Mouse (Mus musculus): Measurements from ENCODE around the gene Dusp12. TPM values are rescaled to one million over a fixed set of nuclear protein-coding genes. Genes with fewer than 3 reads are reported as not detected.
A peak's percentile ranks its signal among the peaks of the same experiment; 100 is the strongest.

Dusp12 gene
- polyA plus RNA-seq, 1 experiment from 2014 or later: 51.7 TPM

DNA sequence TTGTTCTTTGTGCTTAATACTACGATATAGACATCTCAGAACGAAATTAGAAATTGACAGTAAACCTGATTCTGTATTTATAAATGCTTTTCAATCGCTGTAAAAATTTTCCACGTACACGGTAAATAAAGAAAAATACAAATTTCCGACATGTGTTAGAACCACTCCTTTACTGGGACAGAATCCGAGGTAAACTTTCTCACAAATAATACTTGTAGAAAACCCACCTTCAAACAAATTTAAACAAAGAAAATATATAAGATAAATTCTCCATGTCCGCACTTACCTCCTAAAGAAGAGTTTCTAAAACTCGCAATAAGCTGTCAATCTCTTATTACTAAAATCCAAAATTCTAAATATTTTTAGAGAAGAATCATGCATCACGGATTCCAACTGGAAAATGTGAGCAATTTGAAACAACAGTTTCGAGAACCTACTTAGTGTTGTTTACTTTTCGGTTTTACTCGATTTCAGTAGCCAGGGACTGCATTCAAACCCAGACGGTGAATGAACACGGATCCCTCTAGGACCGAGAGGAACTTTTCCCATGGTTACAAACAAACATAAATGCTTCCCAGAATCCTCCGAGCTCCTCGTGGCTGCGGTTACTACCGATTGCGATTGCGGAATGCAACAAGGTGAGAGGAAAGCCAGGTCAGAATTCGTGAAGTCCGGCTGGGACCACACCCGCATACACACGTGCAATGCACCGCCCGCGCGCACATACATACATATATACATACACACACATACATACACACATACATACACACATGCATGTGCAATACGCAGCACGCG is 17.0 kb downstream of the Dusp12 start:
- WGBS: under 1% methylated on average over 33 of the region's 33 CpGs
- Histone ChIP-seq H3K9ac (replicated peaks) (peak overlapping the region; percentile 84), H3K4me3 (replicated peaks) (peak overlapping the region; percentile 88), H3K4me1 (peaks cover 17% of the 10 kb centered on the region), H3K27ac (replicated peaks) (peak overlapping the region; percentile 77), H3K4me2 (peak overlapping the region; percentile 76), H3K27me3 (replicated peaks) (no peaks in the 10 kb centered on the region), H3K36me3 (peaks cover 8% of the 10 kb centered on the region), H3K9me3 (replicated peaks) (no peaks in the 10 kb centered on the region)
- peak; percentile 93 for ATAC-seq (ENCODE audit: low FRiP score)

DNA sequence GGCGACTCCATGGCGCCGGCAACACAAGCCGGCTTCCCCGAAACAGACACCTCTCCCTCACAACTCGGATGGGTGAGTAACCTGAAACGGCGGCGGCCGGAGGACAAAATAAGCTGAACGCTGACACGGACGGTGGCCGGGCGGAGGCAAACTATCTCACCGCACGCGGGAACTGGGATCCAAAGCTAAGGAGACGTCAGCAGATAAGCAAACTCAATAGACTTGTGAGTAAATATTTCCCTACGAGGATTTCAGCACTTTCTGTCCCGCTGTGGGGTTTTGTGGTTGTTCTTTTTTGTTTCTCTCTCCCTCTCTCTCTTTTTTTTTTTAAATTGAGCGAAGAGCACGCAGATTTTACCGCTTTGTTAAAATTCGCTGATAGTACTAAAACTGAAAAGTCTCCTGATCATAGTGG is 17.6 kb downstream of the Dusp12 start, which contains the start of gene Atf6:
Gene Atf6, minus strand, starts transcription at position 81 of the 415 bp plus-strand sequence.
- Histone ChIP-seq H3K27me3 (replicated peaks) (no peaks in the 10 kb centered on the region), H3K9me3 (replicated peaks) (no peaks in the 10 kb centered on the region), H3K27ac (replicated peaks) (peak within 1 kb of the TSS; percentile 80), H3K4me1 (peaks cover 17% of the 10 kb centered on the region), H3K4me3 (replicated peaks) (peak within 1 kb of the TSS; percentile 88), H3K4me2 (peak within 1 kb of the TSS; percentile 76), H3K9ac (replicated peaks) (peak within 1 kb of the TSS; percentile 84), H3K36me3 (peaks cover 8% of the 10 kb centered on the region)
- ATAC-seq (ENCODE audit: low FRiP score): peak; percentile 75
- WGBS: under 1% methylated on average over 25 of the region's 25 CpGs

DNA sequence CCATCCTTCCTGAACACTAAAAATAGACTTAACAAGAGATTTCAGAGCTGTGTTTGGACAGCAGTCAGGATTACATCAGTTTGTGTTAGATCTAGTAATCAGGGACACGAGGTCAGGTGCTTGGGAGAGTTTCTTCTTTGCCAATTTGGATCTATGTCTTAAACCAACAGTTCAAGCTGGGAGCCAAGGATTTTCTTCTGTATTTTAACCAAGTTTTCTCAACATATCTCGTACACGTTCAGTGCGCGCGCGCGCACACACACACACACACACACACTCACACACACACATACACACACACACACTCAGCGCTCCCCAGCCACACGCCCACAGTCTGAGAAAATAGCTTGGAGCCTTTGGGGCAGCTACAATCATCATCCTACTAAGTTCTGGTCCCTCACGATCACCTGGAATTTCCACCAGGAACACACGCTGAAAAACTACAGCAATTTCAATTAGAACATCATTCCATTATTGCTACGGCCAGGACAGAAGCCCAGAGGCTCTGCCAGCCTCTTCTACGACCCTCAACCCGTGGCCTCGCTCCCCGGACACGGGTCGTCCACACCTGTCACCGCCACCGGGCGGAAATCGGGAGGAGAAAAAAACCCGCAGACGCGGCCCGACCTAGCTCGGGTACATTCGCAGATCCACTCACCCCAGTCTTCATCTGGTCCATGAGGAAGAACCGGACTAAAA is 18.2 kb downstream of the Dusp12 start:
- Histone ChIP-seq H3K27ac (replicated peaks) (peak overlapping the region; percentile 80), H3K36me3 (peaks cover 6% of the 10 kb centered on the region), H3K4me3 (replicated peaks) (peak overlapping the region; percentile 88), H3K4me2 (peak overlapping the region; percentile 76), H3K9ac (replicated peaks) (peak overlapping the region; percentile 84), H3K9me3 (replicated peaks) (no peaks in the 10 kb centered on the region), H3K4me1 (peaks cover 20% of the 10 kb centered on the region), H3K27me3 (replicated peaks) (no peaks in the 10 kb centered on the region)
- WGBS: 2% methylated on average over 30 of the region's 30 CpGs
- peak; percentile 63 for ATAC-seq (ENCODE audit: low FRiP score)

DNA sequence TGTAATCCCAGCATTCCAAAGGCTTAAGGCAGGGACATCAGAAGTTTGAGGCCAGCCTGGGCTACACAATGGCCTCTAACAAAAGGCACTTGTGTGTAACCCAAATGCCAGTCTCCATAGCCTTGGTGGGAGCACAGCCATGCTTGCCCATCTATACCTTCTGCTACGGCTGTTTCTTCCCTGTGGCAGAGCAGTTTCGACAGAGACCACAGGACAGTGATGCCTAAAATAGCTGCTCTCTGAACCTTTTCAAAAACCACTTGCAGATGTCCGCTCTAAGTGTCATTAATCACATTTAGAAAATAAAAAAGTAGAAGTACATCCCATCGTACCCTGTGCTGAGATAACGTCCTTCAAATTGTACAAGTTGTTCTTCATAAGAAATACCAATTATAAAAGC is 19.9 kb downstream of the Dusp12 start:
- H3K9me3 ChIP-seq (replicated peaks): no peaks in the 10 kb centered on the region
- H3K4me2 ChIP-seq: no peak overlapping the region
- no peak overlapping the region for H3K9ac ChIP-seq (replicated peaks)
- WGBS: 86% methylated on average over 5 of the region's 5 CpGs
- peaks cover 20% of the 10 kb centered on the region for H3K4me1 ChIP-seq
- no peak overlapping the region for H3K27ac ChIP-seq (replicated peaks)
- no peak overlapping the region for H3K4me3 ChIP-seq (replicated peaks)
- no peaks in the 10 kb centered on the region for H3K36me3 ChIP-seq
- ATAC-seq (ENCODE audit: low FRiP score): no peak
- no peaks in the 10 kb centered on the region for H3K27me3 ChIP-seq (replicated peaks)

DNA sequence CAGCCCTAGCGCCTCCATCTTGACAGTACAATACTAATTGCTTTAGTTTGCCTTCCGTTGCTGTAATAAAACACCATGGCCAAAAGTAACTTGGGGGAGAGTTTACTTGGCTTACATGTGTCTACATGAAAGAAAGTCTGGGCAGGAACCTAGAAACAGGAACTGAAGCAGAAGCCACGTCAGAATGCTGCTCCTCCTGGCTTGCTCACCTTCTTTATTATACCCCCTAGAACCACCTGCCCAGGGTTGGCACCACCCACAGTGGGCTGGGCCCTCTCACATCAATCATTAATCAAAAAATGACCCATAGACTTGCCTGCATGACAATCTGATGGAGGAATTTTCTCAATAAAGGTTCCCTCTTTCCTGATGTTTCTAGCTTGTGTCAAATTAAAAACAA is 20.6 kb downstream of the Dusp12 start:
- Histone ChIP-seq H3K27me3 (replicated peaks) (no peaks in the 10 kb centered on the region), H3K9ac (replicated peaks) (no peak overlapping the region), H3K4me1 (peaks cover 20% of the 10 kb centered on the region), H3K4me2 (no peak overlapping the region), H3K9me3 (replicated peaks) (no peaks in the 10 kb centered on the region), H3K27ac (replicated peaks) (no peak overlapping the region), H3K36me3 (no peaks in the 10 kb centered on the region), H3K4me3 (replicated peaks) (no peak overlapping the region)
- WGBS: 88% methylated on average over 3 of the region's 3 CpGs
- ATAC-seq (ENCODE audit: low FRiP score): no peak

DNA sequence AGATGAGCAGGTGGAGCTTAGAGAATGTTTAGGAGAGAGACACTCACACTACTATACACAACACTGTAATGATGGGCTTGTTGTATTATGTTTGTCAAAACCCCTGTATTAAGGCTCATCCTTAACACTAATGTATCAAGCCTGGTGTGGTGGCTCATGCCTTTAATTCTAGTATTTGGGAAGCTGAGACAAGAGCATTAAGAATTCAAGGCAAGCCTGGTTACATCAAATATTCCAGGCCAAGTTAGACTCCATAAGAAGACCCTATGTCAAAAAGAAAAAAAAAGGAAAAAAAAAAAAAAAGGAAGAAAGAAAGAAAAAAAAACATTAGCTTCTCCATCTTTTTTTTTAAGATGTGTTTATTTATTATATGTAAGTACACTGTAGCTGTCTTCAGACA is 21.1 kb downstream of the Dusp12 start:
- Histone ChIP-seq H3K9ac (replicated peaks) (no peak overlapping the region), H3K4me1 (peaks cover 17% of the 10 kb centered on the region), H3K4me2 (no peak overlapping the region), H3K36me3 (no peaks in the 10 kb centered on the region), H3K27me3 (replicated peaks) (no peaks in the 10 kb centered on the region), H3K9me3 (replicated peaks) (no peaks in the 10 kb centered on the region), H3K27ac (replicated peaks) (no peak overlapping the region), H3K4me3 (replicated peaks) (no peak overlapping the region)
- no peak for ATAC-seq (ENCODE audit: low FRiP score)

DNA sequence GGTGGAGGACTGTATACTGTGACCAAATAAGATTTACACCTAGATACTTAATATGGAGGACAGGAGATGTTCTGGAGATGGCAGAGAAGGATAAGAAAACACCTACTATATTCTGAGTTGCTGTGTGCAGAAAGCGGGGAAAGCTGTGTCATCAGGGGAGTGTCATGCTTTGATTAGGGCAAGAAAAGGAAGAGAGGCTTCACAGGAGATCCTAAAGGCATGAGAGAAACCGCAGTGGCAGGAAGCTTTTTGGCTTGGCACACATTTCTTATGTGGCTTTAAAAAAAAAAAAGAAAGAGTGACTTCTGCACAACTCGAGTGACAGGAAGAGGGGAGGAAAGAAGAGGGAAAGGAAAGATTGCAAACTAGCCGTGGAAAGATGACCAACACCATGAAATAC is 22.3 kb downstream of the Dusp12 start:
- no peak for ATAC-seq (ENCODE audit: low FRiP score)
- no peak overlapping the region for H3K4me3 ChIP-seq (replicated peaks)
- H3K36me3 ChIP-seq: no peaks in the 10 kb centered on the region
- 83% methylated on average over 4 of the region's 4 CpGs for WGBS
- H3K4me1 ChIP-seq: peaks cover 16% of the 10 kb centered on the region
- no peaks in the 10 kb centered on the region for H3K9me3 ChIP-seq (replicated peaks)
- H3K27me3 ChIP-seq (replicated peaks): no peaks in the 10 kb centered on the region
- no peak overlapping the region for H3K27ac ChIP-seq (replicated peaks)
- H3K9ac ChIP-seq (replicated peaks): no peak overlapping the region
- H3K4me2 ChIP-seq: no peak overlapping the region

DNA sequence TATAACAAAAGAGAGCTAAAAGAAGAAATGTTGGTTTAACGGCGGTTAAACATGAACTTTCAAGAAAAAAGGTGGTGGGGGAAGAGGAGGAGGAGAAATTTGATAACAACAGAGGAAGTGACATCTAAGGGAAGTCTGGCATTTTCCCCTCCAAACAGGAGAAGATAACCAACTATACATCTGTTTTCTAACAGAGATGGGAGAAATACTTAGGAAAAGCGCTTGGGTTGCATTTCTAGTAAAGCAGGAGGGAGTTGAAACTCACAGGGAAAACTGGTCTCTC is 23.0 kb downstream of the Dusp12 start:
- WGBS: 83% methylated on average over 3 of the region's 3 CpGs
- Histone ChIP-seq H3K9ac (replicated peaks) (no peak overlapping the region), H3K4me3 (replicated peaks) (no peak overlapping the region), H3K4me1 (peaks cover 16% of the 10 kb centered on the region), H3K36me3 (no peaks in the 10 kb centered on the region), H3K27ac (replicated peaks) (no peak overlapping the region), H3K27me3 (replicated peaks) (no peaks in the 10 kb centered on the region), H3K9me3 (replicated peaks) (no peaks in the 10 kb centered on the region), H3K4me2 (no peak overlapping the region)
- no peak for ATAC-seq (ENCODE audit: low FRiP score)

DNA sequence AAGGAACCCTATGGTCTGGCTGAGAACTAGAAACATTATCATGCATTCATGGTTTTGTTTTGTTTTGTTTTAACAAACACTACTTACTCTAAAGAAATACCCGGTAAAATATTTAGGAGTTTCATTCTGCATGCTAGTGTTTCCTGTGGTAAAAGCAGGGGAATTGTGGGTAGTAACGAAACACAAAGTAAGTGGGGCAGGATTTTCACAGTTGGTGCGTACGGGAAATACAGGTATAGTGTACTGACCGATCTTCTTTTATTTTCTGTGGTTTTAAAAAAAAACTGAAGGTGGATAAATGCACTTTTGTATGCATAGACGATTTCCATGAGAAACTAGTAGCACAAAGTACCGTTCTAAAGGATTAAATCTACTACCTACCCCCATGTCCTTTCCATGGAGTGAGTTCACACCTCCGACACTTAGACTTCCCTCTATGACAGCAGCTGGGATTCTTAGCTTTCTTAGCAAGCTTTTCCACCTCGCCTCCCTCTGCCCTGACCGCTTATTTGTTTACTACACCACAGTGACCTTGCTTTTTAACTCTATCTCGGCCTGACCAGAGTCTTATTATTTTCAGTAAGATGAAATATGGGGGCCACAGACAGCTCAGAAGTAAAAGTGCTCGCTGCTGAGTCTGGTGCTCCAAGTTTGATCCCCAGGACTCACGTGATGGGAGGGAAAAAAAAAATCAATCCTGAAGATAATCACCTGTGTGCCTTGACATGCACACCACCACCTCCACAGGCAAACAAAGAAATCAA is 23.5 kb downstream of the Dusp12 start:
- Histone ChIP-seq H3K36me3 (no peaks in the 10 kb centered on the region), H3K4me1 (peaks cover 12% of the 10 kb centered on the region), H3K9ac (replicated peaks) (no peak overlapping the region), H3K4me2 (no peak overlapping the region), H3K27ac (replicated peaks) (no peak overlapping the region), H3K9me3 (replicated peaks) (no peaks in the 10 kb centered on the region), H3K27me3 (replicated peaks) (no peaks in the 10 kb centered on the region), H3K4me3 (replicated peaks) (no peak overlapping the region)
- ATAC-seq (ENCODE audit: low FRiP score): no peak
- WGBS: 85% methylated on average over 13 of the region's 13 CpGs

DNA sequence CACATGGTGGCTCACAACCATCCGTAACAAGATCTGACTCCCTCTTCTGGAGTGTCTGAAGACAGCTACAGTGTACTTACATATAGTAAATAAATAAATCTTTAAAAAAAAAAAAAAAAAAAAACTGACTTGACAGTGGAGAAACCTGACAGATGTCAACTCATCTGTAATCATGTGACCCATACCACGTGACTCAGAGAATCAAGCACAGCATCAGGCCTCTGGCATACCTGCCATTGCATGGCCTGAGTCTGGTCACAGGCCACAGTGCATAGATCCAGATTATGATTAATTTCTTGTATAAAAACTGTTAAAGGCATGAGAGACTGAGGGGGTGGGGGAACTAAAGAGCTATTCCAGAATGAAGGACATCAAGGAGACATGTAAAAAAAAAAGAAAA is 26.5 kb downstream of the Dusp12 start:
- ATAC-seq (ENCODE audit: low FRiP score): no peak
- Histone ChIP-seq H3K9ac (replicated peaks) (no peak overlapping the region), H3K27me3 (replicated peaks) (no peaks in the 10 kb centered on the region), H3K4me1 (0 out of 2 replicates have a peak, but pooled peaks cover 3% of the 10 kb centered on the region), H3K9me3 (replicated peaks) (no peaks in the 10 kb centered on the region), H3K4me3 (replicated peaks) (no peak overlapping the region), H3K36me3 (no peaks in the 10 kb centered on the region), H3K4me2 (no peak overlapping the region), H3K27ac (replicated peaks) (no peak overlapping the region)
- WGBS: 81% methylated on average over 2 of the region's 2 CpGs

DNA sequence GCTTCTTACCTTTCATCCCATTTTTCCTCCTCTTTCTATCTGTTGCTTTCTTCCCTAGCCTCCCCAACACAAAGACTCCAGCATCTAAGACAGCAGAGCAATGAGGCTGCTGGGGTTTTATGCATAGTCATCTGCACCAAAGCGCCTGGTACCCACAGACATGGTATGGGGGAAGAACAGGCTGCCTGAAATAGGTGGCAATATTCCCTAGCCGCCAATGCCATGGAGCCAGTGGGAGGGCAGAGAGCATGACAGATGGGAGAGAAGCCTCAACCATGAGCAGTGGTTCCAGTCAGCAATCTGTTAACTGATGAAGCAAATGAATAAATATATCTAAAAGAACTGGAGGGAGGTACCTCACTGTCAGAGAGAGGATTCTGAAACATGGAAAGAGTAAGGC is 28.0 kb downstream of the Dusp12 start:
- Histone ChIP-seq H3K9ac (replicated peaks) (no peak overlapping the region), H3K9me3 (replicated peaks) (no peaks in the 10 kb centered on the region), H3K27me3 (replicated peaks) (no peaks in the 10 kb centered on the region), H3K27ac (replicated peaks) (no peak overlapping the region), H3K4me1 (no peaks in the 10 kb centered on the region), H3K4me2 (no peak overlapping the region), H3K36me3 (peaks cover 5% of the 10 kb centered on the region; the same call in 1 of the 2 replicates), H3K4me3 (replicated peaks) (no peak overlapping the region)
- no peak for ATAC-seq (ENCODE audit: low FRiP score)
- WGBS: 81% methylated on average over 2 of the region's 2 CpGs

All from neural tube, embryonic 15.5 days (tissue).